Mouse (Mus musculus) right cerebral cortex, postnatal 25 days (tissue): ENCODE results near the gene Acads.
A peak's percentile ranks its signal among the peaks of the same experiment; 100 is the strongest.
"Not testable (repeated sequence)": the region's sequence is repeated elsewhere in the genome, so short reads cannot be mapped to it uniquely, and the experiment has no call there.

Experiments used
- DNase-seq: peaks from one replicate; pipeline ENCODE4 v3.0.0; 2022

The Acads gene

DNA sequence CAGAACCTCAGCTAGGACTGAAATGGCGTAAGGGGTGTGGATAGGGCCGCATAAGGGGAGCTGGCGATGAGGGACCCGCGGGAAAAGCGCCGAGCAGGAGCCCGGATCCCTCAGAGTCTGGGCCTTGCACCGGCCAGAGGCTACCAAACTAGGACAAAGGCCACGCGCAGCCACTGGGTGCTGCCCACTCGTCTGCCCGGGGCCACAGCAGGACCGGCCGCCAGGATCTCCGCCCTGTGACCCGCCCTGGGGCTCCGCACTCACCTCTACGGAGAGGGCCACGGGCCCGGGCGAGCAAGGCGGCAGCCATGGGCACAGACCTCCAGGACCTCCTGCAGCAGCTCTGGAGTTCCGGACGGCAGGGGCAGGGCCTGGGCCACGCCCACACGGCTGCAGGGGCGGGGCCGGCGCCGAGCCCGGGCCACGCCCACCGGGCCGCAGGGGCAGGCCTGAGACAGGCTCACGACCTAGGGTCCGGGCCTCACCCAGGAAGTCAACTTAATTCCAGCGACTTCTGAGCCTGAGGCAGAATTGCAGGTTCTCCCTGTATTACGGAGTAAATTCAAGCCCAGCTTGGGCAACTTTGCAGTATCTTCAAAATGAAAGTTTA, at the start of gene Acads:
TSS of gene Acads (minus strand) at position 386 of the 610 bp plus-strand sequence.
- DNase-seq = peak; percentile 70

- DNase-seq = no peak
Observed at GRCm38 (mm10) chr5:115167396-115167795, 48.2 kb upstream of the Acads start.

DNA sequence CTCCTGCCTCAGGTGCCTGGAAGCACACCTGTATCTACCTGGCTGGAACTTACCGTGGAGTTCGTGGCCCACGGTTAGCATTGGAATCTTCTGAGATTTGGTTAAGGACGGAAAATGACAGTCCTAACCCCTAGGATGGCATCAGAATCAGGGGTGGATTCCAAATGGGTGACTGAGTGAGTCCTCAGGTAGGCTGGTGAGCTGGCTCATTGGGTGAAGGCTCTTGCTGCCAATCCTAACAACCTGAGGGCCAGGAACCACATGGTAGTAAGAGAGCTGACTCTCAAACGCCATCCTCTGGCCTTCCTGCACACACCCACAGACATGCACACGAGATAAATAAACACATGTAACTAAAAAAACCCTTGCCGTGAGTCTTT, 47.7 kb upstream of the Acads start:
- DNase-seq = no peak

- DNase-seq = no peak
Observed at GRCm38 (mm10) chr5:115165895-115166814, 47.0 kb upstream of the Acads start.

DNA sequence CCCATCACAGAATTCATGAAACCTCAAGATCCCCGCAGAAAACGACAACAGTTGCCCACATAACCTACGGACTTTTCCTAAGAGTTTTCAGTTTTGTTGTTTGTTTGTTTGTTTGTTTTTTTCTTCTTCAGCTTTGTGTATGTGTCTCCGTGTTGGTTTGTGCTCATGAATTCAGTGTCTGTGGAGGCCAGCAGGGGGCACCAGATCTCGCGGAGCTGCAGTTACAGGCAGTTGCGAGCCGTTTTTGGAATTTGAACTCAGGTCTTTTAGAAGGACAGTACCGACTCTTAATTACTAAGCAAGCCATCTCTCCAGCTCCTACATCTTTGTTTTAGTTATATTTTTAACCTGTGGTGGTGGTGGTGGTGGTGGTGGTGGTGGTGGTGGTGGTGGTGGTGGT, 46.2 kb upstream of the Acads start:
- DNase-seq = no peak

DNA sequence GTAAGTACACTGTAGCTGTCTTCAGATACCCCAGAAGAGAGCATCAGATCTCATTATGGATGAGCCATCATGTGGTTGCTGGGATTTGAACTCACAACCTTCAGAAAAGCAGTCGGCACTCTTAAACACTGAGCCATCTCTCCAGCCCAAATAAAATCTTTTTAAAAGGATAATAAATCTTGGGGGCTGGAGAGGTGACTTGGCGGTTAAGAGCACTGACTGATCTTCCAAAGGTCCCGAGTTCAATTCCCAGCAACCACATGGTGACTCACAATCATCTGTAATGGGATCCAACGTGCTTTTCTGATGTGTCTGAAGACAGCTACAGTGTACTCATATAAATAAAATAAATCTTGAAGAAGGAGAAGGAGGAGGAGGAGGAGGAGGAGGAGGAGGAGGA, 45.3 kb upstream of the Acads start:
- not testable (repeated sequence) for DNase-seq

- DNase-seq = peak; percentile 54
Observed at GRCm38 (mm10) chr5:115163563-115163962, 44.4 kb upstream of the Acads start.

- DNase-seq = not testable (repeated sequence)
Observed at GRCm38 (mm10) chr5:115161940-115162279, 42.8 kb upstream of the Acads start.

DNA sequence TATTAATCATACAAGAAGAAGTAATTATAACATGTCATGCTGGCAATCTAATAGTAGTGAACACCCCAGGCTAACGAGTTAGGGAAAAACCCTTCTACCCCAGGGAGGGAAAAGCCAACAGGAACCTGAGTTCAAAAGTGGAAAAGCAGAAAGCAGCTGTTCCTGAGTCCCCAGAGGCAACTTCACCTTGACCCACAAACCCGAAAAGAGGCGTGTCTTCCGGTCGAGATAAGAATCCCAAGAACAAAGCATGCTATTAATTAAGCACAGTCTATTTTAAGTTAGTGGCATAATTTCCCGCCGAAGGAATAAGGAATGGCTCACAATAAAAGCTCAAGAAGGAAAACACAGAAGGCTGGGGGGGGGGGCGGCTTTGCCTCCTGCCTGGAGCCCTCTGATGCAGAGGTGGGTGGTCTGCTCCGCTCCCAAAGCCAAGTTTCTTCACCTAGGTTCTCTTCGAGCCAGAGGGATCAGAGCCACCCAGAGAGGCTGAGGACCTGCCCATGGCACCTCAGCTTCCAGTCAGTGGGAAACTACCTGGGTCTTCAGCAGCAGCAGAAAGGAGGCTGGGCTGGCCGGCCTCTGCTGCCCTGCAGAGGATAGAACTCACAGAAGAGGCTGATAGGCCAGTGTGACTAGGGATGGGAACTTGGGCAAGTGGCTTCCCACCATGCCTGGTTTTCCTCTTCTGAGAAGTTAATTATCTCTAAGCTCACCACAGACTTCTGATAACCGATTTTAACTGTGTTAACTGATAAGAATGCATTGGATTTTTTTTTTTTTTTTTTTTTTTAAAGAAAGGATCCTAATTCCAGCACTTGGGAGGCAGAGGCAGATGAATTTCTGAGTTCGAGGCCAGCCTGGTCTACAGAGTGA, 42.2 kb upstream of the Acads start:
- DNase-seq = no peak

DNA sequence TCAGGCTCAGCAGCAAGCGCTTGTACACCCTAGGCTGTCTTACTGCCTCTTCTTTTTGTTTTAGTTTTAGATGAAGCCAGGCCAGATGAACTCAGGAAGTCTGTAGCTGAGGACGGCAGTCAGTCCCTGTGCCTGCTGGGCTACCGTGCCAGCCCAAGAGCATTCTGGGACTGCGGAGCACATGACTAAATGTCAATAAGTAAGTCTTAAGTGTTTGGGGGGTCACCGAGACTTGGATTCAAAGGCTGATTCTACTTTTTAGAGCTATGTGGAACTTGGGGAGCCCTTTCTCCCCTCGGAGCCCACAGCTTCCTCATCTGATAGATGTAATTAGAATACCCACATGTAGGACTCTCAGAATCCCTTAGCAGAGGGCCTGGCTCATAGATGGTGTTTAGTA, 41.5 kb upstream of the Acads start:
- DNase-seq = no peak

DNA sequence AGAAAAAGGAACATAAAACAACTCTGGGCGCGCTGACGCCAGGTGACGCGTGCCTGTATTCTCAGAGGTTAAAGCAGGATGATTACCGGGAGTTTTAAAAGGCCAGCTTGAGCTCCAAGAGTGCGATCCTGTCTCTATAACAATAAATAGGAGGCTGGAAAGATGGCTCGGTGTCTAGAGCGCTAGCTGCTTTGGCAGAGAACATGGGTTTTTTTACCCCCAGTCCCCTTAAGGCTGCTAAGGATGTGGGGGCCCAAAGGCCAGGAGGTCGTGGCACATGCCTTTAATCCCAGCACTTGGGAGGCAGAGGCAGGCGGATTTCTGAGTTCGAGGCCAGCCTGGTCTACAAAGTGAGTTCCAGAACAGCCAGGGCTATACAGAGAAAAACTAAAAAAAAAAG, 40.0 kb upstream of the Acads start:
- no peak for DNase-seq

DNA sequence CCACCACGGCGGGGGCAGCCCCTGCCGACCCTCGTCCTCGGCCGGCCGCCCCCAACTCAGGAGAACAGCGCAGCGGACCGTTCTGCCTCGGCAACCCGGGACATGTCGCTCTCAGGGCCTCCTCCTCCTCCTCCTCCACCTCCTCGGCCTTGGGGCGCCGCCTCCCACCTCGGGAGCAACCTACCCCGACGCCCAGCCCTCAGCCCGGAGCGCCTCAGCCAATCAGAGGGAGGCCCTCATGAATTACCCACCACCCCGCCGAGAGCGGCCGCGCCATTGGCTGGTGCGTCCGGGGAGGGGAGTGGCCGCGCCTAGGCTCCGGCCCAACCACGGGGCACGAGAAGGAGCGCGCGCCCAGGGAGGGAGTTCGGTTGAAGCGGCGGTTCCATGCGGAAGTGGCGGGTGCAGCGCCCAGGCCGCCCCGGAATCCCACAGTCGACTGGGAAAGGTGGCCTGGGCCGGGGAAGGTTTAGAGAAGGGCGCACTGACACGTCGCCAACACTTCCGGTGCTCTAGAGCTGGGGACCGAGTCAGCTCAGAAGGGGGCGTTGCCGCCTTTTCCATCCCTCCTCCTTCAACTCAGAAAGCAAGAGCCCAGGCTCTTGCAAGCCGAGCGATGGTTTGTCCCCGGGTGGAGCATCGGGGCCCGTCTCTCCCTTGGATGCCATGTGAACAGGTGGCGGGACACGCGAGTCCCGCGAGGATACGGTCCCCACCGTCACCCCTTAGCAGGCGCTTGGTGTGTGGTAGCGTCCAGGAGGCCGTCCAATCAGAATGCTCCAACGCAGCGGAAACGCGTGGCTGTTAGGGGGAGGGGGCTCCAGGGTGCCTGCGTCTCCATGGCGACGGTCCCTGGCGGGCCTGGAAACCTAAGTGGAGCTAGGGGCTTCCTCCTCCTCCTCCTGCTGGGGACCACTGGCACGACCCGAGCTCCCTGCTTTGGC, 39.2 kb upstream of the Acads start, which contains the start of gene Mlec:
TSS of gene Mlec (minus strand) at position 140 of the 944 bp plus-strand sequence.
- DNase-seq = peak; percentile 100

DNA sequence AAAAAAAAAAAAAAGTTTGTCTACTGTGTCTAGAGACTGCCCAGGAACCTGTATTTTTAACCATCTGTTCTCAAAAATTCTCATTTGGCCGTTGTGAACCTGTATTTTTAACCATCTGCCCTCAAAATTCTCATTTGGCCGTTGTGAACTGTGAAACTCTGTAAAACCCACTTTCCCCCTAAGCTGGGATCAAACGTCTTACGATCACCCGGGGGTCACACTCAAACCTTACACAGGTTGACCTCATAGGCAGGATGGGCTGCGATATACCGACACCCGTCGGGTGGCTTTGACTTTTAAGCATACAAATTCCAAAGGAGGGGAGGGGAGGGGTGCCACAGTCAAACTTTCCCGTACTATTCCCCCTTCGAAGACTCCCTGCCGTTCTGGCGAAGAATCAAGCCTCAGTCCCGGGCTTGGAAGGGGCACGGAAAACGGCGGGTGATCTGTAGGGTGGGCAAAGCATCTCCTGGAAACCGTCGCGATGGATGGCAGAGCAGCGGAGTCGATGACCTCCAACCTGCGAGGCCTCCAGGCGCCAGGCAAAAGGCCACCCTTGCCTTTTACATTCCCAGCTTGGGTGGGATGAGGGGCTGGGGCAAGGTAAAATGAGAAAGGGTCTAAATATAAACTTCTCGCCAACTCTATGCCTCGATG, 37.9 kb upstream of the Acads start:
- no peak for DNase-seq

- DNase-seq = no peak
Observed at GRCm38 (mm10) chr5:115156401-115156800, 37.3 kb upstream of the Acads start.

- no peak for DNase-seq
Observed at GRCm38 (mm10) chr5:115155831-115156230, 36.7 kb upstream of the Acads start.

DNA sequence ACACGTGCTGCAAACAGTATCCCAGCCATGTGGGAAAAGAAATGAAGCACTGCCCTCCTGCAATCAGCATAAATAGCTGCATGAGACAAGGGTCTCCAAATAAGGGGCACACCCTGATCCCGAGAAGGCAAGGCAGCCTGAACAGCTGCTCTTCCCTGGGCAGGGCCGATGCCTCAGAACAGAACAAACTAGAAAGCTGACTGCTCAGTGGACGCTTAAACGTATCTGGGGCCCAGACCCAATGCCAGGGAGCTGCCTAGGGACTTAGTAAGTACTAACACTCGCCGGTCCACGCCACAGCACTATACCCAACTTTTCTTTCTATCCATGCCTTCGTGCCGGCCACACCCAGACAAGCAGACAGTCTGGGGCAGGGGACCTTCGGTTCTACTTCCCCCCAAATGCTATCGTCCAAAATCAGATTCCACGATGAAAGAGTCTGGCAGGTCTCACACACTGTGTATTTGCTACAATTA, 36.0 kb upstream of the Acads start:
- DNase-seq = no peak

GRCm38 (mm10) chr5:115152132-115152956, 33.2 kb upstream of the Acads start:
- no peak for DNase-seq

DNA sequence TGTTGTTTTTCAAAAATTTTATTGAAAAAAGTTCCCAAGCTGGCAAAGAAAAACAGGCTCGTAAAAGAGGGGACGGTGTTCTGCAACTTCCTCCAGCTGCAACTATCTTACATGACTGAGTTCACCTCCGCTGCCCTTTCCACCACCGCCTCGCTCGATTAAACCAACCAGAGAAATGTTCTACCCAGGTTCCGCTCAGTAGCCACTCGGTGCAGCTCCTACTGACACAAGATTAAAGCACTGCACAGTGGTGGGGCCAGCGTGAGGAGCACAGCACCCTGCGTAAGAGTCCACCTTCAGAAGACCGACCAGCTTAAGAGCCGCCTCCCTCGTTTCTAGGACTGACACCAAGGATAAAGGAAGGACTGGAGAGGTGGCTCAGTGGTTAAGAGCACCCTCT, 32.3 kb upstream of the Acads start:
- DNase-seq = no peak

- DNase-seq = no peak
Observed at GRCm38 (mm10) chr5:115150991-115151390, 31.8 kb upstream of the Acads start.

DNA sequence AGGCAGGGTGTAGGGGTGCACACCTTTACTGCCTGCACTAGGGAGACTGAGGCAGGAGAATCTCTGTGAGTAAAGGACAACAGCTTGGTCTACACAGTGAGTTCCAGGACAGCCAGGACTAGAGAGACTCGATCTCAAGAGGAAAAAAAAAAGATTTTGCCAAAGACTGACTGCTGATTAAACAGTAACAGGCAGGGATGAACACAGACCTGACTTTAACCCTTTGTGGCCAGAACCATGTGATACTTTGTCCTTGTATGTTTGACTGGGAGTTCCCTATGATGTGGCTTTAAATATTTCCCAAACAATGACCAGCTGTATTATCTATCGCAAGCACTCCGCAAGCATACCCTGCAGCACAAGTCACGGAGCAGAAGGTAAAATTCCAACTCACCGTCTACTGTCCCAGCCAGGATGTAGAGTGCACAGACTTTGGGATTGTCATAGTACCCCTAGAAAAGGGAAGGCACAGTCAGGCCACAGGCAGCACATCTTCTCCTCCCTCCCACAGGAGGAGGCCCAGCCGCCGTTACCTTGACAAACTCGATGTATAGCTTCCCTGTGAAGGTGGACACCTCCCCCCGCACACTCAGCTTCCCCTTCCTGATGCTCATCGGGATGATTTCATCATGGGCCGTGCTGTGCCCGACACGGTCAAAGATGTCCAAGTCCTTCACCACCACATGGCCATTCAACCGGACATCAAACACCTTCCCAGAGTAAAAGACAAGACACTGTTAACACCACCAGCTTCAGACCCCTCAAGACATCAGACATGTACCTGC, 30.7 kb upstream of the Acads start:
- DNase-seq = no peak
